Mouse (Mus musculus) layer of hippocampus, postnatal 25 days (tissue): Measurements from ENCODE around the gene Igbp1. TPM values are rescaled to one million over a fixed set of nuclear protein-coding genes. Genes with fewer than 3 reads are reported as not detected.

Experiments used
- DNase-seq, 2 experiments: peaks; one replicate each; pipeline ENCODE4 v3.0.0; 2022; ENCODE audit warnings: mixed read lengths in 2 of 2, low spot score in 1 of 2; ENCODE audit errors: extremely low spot score in 1 of 2
- total RNA-seq, 2 experiments: library from RNA; stranded (reverse); gene quantifications; 2 replicates each; pipeline ENCODE4 v1.2.3; 2021

Gene Igbp1
- 10 to 100 TPM; 34.3 to 34.5 TPM for total RNA-seq

- peak; percentile 31 to 45 for DNase-seq
Observed at GRCm38 (mm10) chrX:100494068-100494978, at the start of gene Igbp1. Igbp1 (plus strand) TSS chrX:100494291.

GRCm38 (mm10) chrX:100468047-100468446, 26.0 kb upstream of the Igbp1 start:
- no peak for DNase-seq

- no peak for DNase-seq
Observed at GRCm38 (mm10) chrX:100470126-100470525, 24.0 kb upstream of the Igbp1 start.

- DNase-seq = no peak
Observed at GRCm38 (mm10) chrX:100471491-100471890, 22.6 kb upstream of the Igbp1 start.

GRCm38 (mm10) chrX:100475569-100476223, 18.4 kb upstream of the Igbp1 start:
- DNase-seq = no peak

- peak; percentile 16 to 31 for DNase-seq
Observed at GRCm38 (mm10) chrX:100480317-100480716, 13.8 kb upstream of the Igbp1 start.

- DNase-seq = no peak
Observed at GRCm38 (mm10) chrX:100493500-100494067, 507 bp upstream of the Igbp1 start.

GRCm38 (mm10) chrX:100504175-100504851, 10.2 kb downstream of the Igbp1 start:
- DNase-seq = no peak

- no peak for DNase-seq
Observed at GRCm38 (mm10) chrX:100508164-100508563, 14.1 kb downstream of the Igbp1 start.

GRCm38 (mm10) chrX:100509921-100510320, 15.8 kb downstream of the Igbp1 start:
- no peak for DNase-seq

GRCm38 (mm10) chrX:100516683-100517082, 22.6 kb downstream of the Igbp1 start:
- no peak for DNase-seq

GRCm38 (mm10) chrX:100517626-100518025, 23.5 kb downstream of the Igbp1 start:
- DNase-seq = no peak

GRCm38 (mm10) chrX:100518532-100518931, 24.4 kb downstream of the Igbp1 start:
- DNase-seq = no peak

GRCm38 (mm10) chrX:100524471-100524870, 30.4 kb downstream of the Igbp1 start, which contains the start of gene Dgat2l6:
Dgat2l6 (plus strand) TSS chrX:100524838.
- DNase-seq = no peak

GRCm38 (mm10) chrX:100556026-100556425, 61.9 kb downstream of the Igbp1 start:
- no peak for DNase-seq

GRCm38 (mm10) chrX:100565696-100566095, 71.6 kb downstream of the Igbp1 start:
- no peak for DNase-seq

Other genes starting within 250 kb of the Igbp1 start
- not detected for gene Otud6a, start 65.3 kb upstream of the Igbp1 start, total RNA-seq
- gene Awat2, start 51.6 kb upstream of the Igbp1 start, total RNA-seq = under 1 TPM in 1 of 2 experiments, not detected in 1; 0.21 TPM
- gene Dgat2l6, start 30.5 kb downstream of the Igbp1 start, total RNA-seq = under 1 TPM; 0.07 to 0.31 TPM
- not detected for gene Awat1, start 78.0 kb downstream of the Igbp1 start, total RNA-seq
- gene P2ry4, start 100.6 kb downstream of the Igbp1 start, total RNA-seq = under 1 TPM in 1 of 2 experiments, not detected in 1; 0.05 TPM
- under 1 TPM in 1 of 2 experiments, not detected in 1; 0.27 TPM for gene Arr3, start 111.2 kb downstream of the Igbp1 start, total RNA-seq
- gene Kif4, start 131.4 kb downstream of the Igbp1 start, total RNA-seq = under 1 TPM; 0.61 to 0.86 TPM
- 10 to 100 TPM; 43.1 to 45.7 TPM for gene Pdzd11, start 132.3 kb downstream of the Igbp1 start, total RNA-seq
- gene Gdpd2, start 235.6 kb downstream of the Igbp1 start, total RNA-seq = 10 to 100 TPM; 13.0 to 14.4 TPM